Mouse (Mus musculus) urinary bladder, postnatal 36 days (tissue): ENCODE results near the gene Pfn1.

Experiments
- DNase-seq, 2 experiments: peaks; one replicate each; pipeline ENCODE4 v3.0.0; 2022; ENCODE audit warnings: low spot score in 2 of 2, mixed read lengths in 1 of 2

Gene Pfn1

DNA sequence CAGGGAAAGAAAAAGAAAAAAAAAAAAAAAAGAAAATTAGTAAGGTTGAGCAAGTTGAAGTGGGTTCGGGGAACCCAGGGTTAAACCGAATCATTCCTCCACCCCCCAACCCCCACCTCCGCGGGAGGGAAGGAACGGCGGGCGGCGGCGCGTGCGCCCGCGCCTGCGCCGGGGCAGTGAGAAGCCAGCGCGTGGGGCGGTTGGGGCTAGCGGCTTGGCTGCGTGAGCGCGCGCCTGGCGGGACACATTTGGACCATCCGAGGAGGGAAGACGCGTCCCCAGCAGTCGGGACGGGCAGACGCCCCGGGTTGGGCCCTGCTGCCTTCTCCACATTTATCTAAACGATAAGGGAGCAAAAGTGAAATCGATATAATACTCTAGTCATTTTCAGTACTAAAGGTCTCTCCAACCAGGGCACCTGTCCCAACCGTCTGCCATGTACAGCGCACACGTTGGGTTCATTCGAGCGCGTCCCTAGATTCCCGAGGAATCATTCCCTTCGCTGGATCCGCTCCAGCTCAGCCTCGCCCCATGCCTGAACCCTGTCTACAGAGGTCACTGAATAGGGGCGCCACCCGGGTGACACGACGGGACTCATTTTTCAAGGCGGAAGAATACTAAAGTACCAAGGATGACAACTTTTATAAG is 603 bp upstream of the Pfn1 start:
- DNase-seq, result peak; percentile 82 to 84

DNA sequence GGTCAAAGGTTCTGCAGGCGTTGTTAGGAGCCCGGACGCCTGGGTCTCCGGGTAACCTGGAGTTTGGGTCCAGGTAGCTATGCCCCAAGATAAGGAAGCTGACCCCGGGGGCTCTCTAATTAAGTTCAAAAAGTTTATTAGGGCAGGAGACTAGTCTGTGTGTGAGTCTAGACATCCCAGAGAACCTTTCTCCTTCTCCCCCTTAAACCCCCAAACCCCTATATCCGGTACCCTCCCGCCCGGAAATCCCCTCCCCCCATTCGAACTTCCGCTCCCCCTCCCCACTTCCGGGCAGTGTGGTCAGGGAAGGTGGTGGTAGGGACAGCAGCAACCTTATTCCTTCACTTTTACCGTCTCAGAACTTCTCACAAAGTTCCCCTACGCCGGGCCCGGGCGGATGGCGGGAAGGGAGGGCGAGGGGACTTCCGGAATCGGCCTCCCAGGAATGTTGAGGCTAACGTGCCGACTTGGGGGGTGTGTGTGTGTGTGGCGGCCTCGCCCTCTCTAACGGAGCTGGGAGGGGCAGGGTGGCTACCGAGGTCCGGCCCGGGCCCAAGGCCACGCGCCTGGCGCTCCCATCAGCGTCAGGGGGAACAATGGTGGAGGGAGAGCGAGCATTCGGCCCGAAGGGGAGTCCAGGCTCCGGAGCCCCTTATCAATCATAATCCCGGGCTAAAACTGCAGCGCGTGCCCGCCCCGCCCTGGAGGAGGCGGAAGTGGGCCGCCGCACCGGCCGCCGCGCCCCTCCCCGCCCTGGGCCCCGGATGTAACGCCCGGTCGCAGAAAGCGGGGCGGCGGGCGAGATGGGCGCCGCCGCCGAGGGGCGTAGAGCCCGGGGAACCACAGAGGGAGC is 873 bp downstream of the Pfn1 start:
- peak; percentile 56 to 65 for DNase-seq

DNA sequence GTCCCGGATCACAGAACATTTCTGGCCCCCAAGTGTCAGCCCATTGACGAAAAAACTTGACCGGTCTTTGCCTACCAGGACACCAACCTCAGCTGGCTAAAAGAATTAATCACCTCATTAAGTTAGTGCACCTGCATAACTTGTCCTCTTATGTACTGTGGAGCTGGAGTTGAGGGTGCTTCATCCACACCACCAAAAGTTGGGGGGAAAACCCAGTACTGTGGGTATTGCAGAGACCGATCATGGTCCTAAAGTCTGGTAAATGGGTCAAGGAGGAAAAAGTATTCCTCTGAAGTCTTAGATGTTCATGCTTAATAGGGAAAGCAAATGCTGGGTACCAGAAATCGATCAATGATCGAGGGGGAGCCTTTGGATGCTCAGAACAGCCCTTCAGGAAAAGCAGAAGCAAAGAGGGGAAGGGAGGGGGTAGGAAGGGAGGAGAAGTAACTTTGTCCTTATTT is 1.5 kb downstream of the Pfn1 start:
- no peak for DNase-seq

DNA sequence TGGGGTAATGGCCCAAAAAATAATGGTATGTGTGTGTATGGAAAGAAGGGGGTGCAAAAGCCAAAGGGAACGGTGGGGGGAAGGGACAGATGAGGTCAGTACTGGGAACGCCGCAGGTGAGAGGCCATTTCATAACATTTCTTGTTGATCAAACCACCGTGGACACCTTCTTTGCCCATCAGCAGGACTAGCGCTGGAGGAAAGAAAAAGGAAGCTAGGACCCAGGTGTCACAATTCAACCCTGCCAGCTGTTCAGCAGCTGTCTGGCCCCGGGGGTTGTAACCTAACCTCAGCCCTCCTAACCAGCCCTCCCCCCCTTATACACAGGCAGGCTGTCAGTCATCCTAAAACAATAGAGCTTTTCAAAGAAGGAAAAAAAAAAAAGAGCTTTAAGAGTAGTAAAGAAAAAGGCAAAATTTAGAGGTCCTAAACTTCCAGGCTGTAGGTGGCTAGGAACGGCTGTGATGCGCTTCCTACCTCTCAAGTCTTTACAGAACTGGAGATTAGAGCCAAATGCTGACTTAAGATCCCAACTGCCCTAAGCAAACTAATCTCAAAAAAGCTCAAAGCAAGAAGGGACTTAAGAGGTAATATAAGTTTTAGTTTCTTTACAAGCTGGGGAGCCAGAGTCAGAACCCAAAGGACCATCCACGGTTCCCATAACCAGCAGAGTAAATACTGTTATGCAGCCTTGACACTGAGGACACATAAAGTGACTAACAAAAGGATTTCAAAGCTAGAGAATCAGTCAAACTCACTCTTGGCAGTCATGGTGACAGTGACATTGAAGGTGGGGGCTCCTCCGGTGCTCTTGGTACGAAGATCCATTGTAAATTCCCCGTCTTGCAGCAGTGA is 2.2 kb downstream of the Pfn1 start:
- DNase-seq, result no peak

DNA sequence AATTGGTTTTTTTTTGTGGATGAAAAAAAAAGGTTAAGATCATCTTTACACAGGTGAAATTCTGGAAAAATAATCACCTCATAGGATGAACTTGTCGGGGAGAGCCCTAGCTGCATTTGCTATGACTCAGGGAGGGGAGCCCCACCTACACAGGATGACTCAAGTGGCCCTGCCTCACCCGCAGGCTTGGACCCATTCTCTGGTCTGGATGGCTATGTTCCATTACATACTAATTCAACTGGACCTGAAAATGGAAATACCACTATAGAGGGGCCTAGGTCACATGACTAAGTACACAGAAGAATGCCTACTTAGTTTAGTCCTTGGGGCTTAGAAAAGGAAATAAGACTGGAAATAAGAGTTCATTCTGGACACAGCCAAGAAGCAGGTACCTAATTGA is 3.1 kb downstream of the Pfn1 start:
- no peak for DNase-seq

DNA sequence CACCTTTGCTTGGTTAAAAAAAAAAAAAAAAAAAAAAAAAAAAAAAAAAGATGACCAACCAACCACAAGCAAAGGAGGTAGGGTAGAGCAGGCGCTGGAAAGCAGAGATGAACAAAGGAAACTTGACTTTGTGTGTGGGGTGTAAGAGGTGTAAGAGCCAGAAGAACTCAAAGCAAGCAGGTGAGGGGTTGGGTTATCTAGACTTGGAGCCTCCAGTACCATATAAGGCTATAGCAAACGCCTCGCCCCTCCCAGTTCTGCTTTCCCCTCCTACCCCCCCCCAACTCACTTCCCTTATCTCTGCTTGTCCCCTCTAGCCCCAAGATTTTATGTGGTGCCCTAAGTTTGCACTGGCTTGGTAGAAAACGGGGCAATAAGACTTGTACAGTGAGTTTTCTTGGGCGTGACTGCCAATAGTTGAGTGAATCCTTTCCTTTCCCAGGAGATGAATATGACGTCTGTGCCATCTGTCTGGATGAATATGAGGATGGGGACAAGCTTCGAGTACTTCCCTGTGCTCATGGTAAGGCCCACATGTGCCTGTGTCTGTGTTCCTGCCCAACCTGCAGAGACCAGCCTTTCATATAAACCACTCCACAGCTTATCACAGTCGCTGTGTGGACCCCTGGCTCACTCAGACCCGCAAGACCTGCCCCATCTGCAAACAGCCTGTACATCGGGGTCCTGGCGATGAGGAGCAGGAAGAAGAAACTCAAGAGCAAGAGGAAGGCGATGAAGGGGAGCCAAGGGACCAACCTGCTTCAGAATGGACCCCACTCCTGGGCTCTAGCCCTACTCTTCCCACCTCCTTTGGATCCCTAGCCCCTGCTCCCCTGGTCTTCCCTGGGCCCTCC is 3.9 kb downstream of the Pfn1 start:
- no peak for DNase-seq

DNA sequence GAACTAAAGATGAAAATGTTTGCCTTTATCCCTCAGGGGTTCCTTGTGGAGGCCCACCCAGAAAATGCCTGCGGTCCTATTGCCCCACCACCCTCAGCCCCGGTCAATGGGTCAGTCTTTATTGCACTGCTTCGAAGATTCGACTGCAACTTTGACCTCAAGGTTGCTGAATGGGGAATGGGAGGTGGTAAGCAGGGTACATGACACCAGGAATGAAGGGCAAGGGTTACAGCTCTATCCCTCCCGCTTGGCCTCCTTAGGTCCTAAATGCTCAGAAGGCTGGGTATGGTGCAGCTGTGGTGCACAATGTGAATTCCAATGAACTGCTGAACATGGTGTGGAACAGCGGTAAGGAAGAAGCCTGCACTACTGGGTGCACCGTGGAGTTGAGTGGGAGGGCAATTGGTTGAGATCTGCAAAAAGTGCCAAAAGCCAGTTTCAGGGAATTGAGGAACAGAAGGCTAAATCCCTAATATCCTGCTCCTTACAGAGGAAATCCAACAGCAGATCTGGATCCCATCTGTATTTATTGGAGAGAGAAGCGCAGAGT is 5.2 kb downstream of the Pfn1 start:
- no peak for DNase-seq

DNA sequence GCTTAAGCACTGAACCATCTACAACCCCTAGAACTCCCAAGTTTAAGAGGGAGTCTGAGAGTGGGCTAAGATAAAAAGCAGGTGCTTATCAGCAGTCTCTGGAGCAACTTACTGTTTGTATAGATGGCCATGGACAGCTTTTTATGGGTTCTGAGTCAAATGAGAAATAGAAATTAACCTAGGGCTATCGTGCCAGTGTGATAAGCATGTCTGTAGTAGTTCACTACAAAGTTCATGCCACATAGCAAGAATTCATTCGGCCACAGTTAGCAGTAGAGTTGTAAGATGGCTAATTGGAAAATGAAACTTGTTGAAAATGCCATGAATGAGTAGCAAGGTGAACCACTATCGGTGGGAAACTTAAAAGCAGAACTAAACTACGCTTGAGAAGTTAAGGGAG is 5.9 kb downstream of the Pfn1 start:
- no peak for DNase-seq

DNA sequence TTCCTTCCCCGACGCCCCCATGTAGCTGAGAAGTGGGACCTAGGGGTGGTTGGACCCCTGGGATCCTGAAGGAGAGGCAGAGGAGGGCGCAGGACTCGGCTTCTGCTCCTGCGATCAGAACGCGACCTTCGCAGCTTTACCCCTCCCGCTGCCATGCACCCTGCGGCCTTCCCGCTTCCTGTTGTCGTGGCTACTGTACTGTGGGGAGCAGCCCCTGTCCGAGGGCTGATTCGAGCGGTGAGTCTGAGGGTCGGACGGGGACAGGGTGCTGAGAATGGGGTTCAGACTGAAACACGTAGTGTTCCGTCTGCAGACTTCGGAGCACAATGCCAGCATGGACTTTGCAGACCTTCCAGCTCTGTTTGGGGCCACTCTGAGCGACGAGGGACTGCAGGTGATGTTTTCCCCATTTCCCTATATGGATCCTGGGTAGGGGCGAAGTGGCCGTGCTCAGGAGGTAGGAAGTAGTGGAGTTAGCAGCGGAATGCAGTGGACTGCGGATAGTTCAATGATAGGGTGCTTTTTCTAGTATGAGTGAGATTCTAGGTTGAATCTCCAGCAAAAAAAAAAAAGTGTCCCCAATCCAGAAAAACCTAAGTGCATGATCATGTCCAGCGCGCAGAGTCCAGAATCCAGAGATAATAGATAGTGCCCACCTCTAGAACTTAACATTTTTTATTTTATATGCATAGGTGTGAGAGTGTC is 6.6 kb downstream of the Pfn1 start:
- peak in 1 of 2 experiments; percentile 28 for DNase-seq

DNA sequence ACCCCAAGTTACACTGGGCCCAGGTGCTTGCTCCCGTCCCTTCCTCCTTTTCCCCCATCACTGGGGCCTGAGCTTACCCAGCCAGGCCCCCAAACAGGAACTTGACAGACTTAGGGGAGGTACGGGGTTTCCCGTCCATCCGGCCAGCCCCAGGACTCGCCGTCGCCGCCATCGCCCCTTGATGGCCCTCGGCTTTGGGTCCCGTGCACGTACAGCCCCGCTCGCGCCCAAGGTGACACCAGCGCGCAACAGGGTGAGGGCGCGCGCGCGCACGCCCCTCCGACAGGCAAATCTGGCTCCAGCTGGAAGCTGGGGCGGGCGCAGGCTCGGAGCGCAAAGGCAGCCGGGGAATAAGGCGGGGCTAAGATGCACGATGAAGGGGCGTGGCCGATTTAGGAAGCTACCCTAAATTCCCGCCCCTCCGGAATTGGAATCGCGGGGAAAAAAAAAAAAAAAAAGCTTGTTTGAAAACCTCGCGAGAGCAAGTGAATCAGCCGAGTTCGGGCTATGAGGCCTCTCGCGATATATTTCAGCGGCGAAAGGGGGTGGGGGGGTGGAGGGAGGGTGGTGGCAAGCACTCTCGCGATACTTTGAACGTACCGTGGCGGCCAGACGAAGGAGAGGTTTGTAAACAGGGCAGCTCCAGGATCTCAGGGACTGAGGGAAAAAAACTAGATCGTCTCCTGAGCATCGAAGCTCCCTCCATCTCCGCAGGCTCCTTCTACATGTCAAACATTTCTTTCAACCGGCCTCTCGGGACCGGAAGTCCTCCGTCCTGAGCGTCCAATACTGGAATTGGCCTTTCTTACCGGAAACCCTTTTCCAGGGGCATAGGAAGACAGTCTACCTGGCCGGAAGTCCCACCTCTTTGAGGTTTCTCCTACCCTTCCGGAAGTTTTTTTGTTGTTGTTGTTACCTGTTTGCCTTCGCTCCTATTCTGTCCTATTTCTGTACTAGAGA is 7.5 kb downstream of the Pfn1 start, which contains the start of the genes Rnf167 and Slc25a11:
TSS of gene Rnf167 (plus strand) at position 545 of the 960 bp plus-strand sequence.
TSS of gene Slc25a11 (minus strand) at position 789 of the 960 bp plus-strand sequence.
- peak; percentile 91 to 96 for DNase-seq

DNA sequence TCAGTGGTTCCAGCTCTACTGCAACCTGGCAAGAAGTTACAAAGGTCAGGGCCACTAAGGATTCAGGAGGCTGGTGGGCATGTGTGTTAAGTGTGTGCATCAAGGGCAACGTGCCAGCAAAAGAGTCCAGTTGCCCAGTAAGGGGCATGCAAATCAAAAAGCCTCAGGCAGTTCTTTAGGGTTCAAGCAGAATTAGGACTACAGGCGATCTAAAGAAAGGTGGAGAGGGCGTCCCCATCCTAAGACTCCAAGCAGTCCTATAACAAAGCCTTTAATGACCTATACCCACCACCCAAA is 8.2 kb downstream of the Pfn1 start:
- DNase-seq, result no peak

DNA sequence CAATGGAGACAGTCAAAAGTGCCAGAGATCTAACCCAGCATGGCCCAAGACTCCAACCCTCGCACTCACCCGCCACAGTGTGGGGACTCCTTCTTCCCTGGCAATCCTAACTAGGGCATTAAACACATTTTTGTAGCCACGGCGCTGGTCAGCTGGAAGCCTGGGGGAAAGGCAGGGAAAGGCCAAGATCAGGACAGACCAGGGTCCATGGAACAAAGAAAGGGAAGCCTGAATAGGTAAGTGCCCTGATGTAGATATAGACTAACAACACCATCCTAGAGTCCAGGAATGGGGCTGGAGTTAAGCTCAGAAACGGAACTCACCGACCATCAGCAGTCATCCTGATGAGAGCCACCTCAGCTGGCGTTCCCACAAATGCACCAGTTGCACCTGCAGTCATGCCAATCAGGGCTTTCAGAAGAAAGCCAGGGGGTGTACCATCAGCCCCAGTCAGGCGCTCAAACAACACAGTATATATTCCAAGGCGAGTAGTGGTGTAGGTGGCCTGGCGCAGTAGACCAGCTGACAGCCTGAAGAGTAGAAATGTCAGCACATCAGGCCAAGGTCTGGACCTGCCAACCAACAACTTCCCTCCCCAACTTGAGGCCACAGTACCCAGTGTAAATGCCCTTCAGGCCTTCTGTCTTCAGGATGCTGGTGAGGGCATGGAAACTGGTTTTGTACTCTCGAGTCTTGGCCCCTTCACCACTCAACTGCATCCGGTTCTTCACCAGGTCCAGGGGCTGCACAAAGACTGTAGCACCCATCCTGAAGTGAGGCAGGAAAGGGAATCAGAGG is 8.8 kb downstream of the Pfn1 start:
- DNase-seq, result no peak

DNA sequence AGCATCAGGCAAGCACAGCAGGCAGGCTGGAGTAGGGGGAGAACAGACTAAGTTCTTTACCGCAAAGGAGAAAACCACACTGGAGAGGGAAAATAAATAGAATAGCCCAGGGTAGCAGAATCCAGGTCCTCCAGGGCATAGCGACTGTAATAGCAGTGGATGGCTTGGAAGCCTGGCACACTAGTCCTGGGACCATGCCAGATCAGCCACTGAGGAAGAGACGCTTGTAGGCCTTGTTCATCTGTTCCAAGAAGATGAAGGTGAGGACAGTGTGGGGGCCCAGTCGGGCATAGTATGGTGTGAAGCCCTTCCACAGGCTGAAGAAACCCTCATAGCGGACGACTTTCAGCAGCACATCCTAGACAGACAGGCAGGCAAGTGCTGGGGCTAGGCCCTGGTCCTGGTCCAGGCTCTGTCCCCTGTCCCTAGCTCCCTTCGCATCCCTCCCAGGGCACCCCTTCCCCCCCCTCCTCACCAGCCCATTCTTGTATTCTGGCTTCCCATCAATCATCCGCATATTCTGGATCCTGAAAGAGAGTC is 9.8 kb downstream of the Pfn1 start:
- DNase-seq, result no peak

DNA sequence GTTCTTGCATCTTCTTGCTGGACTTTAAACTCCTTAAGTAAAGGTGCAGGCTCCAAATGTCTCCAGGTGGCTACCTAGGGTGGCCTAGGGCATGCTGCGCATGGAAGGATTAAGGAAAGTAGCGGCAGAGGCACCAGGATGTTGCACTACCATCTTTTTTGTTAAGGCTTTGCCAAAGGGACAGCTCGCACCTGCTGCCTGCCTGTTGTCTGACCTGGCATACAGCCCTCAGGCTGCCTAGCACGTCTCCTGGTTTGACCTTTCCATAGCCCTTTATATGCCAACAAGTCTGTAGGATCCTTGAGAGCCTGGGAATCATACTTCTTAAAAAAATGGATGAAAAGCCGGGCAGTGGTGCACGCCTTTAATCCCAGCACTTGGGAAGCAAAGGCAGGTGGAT is 11.4 kb downstream of the Pfn1 start:
- no peak for DNase-seq

DNA sequence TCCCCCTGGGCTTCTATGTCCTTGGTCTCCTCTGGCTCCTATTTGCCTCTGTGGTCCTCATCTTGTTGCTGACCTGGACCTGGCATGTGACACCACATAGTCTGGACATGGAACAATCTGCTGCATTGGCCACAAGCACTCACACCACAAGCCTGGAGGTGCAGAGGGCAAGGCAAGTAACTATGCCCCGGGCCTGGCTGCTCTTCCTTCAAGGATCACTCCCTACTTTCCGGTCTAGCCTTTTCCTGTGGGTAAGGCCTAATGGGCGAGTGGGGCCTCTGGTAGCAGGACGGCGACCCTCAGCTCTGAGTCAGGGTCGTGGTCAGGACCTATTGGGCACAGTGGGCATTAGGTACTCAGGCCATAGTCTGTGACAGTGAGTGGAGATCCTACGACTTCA is 13.2 kb downstream of the Pfn1 start:
- no peak for DNase-seq

DNA sequence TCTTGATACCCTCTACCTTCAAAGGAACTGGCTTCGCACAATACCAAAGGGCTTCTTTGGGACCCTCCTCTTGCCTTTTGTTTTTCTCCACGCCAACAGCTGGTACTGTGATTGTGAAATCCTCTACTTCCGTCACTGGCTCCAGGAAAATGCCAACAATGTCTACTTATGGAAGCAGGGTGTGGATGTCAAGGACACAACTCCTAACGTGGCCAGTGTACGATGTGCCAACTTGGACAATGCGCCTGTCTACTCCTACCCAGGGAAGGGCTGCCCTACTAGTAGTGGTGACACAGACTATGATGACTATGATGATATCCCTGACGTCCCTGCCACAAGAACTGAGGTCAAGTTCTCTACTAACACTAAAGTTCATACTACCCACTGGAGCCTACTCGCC is 14.5 kb downstream of the Pfn1 start:
- no peak for DNase-seq

DNA sequence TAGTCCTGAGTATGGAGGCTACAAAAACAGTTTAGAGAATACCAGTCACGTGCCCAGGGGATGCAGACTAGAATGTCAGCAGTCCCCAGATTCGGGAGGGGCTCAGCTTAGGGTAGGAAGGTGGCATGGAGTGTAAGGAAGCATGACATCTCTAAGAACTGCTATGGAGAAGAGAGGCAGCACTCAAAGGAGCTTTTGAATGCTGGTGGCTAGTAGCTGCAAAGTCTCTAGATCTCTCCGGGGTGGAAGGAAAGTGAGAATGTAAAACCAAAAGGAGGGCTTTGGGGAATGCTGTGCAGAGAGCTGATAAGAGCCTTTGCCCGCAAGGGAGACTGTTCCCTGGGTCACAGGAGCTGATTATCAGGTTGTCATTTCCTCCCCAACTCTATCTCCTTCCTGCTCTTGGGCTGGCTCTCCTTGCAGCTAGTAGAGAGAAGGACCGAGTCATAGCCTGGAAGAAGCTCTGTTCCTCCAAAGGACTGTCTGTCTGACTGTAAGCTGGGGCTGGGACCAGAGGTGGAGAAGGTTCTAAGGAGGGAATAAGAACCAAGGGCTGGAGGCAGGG is 15.6 kb downstream of the Pfn1 start, which contains the start of gene Gp1ba:
TSS of gene Gp1ba (plus strand) at position 409 of the 565 bp plus-strand sequence.
- no peak for DNase-seq

DNA sequence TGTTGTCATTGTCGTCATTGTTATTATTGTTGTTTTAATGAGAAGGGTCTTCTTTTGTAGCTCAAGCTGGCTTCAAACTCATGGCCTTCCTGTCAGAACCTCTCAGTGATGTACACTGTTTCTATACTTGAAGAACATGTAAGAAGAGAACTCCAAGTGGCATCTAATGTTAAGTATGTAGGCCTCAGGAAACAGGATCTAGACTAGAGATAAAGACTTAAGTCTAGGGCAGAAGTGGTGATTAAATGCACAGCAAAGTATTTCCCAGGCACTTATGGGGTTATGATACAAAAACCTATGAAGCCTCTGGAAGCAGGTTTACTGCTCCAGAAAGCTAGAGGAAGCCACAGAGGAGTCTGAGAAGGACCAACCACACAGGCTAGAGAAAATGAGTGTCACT is 16.2 kb downstream of the Pfn1 start:
- DNase-seq, result no peak
